Mouse (Mus musculus) heart, postnatal 0 days (tissue): ENCODE data around the gene Lhfp. TPM values are rescaled to one million over a fixed set of nuclear protein-coding genes. Genes with fewer than 3 reads are reported as not detected.

Source experiments
- ATAC-seq: fragments of 200-750 bp; cut with Nextera tagmentation; 2 replicates; pipeline ENCODE4 v1.8.0; 2017; ENCODE audit warnings: low read depth, moderate number of reproducible peaks, moderate library complexity; ENCODE audit not compliant: insufficient read depth
- DNase-seq: peaks from one replicate; pipeline ENCODE4 v3.0.0-alpha.2; 2016; ENCODE audit warnings: low spot score
- H3K27ac ChIP-seq: fragments of 300-500 bp; sonication (generic); 2 replicates; pipeline ENCODE4 v1.5.1; 2014; ENCODE audit warnings: low read depth, mild to moderate bottlenecking
- H3K27me3 ChIP-seq: fragments of 300-500 bp; sonication (generic); 2 replicates; pipeline ENCODE4 v1.6.1; 2014; ENCODE audit warnings: low read length, mixed read lengths; ENCODE audit not compliant: control insufficient read depth, insufficient read depth
- H3K36me3 ChIP-seq: fragments of 300-500 bp; sonication (generic); replicated peaks from 2 replicates; pipeline ENCODE4 v1.6.1; 2014; ENCODE audit warnings: low read length, mixed read lengths; ENCODE audit not compliant: control insufficient read depth, insufficient read depth
- H3K4me1 ChIP-seq: fragments of 300-500 bp; sonication (generic); 2 replicates; pipeline ENCODE4 v1.6.1; 2014; ENCODE audit warnings: antibody characterized with exemption; ENCODE audit not compliant: control insufficient read depth, insufficient read depth
- H3K4me2 ChIP-seq: fragments of 300-500 bp; sonication (generic); 2 replicates; pipeline ENCODE4 v1.6.1; 2014; ENCODE audit warnings: low read depth, mild to moderate bottlenecking, low read length, moderate library complexity
- H3K4me3 ChIP-seq: fragments of 300-500 bp; sonication (generic); 2 replicates; pipeline ENCODE4 v1.5.1; 2014; ENCODE audit warnings: low read depth, low read length
- H3K9ac ChIP-seq: fragments of 300-500 bp; sonication (generic); replicated peaks from 2 replicates; pipeline ENCODE4 v1.6.1; 2014; ENCODE audit warnings: low read depth, low read length, mixed read lengths
- H3K9me3 ChIP-seq: fragments of 300-500 bp; sonication (generic); replicated peaks from 2 replicates; pipeline ENCODE4 v1.6.1; 2016; ENCODE audit warnings: low read length; ENCODE audit not compliant: control insufficient read depth
- CTCF ChIP-seq: IDR thresholded peaks from 2 replicates; pipeline ENCODE4 v1.5.1; 2016; ENCODE audit warnings: antibody characterized with exemption, control low read depth, low read depth
- EP300 ChIP-seq: IDR thresholded peaks from 2 replicates; pipeline ENCODE4 v1.6.1; 2016; ENCODE audit warnings: antibody characterized with exemption, low read depth
- WGBS: fragments of 180-500 bp; shearing (Covaris S2); extraction: QIAGEN DNeasy Blood & Tissue Kit; methylation state at CpG from one replicate; pipeline ENCODE4 v1.1.7; 2014; 5-methylcytosine and 5-hydroxymethylcytosine counted together
- polyA plus RNA-seq: library from polyadenylated mRNA; unstranded; fragments of >200 nt; fragmentation: Nextera tagmentation; extraction: Ambion mirVana; gene quantifications from 2 replicates; pipeline ENCODE4 v1.2.1, GENCODE M21; 2015
- total RNA-seq: library from RNA; depleted of rRNA; stranded (reverse); fragments of >200 nt; gene quantifications from 2 replicates; pipeline ENCODE4 v1.2.3, GENCODE M21; 2014; ENCODE audit warnings: low replicate concordance

The Lhfp gene
- total and polyA plus RNA-seq, 2 experiments from 2014 or later: 78.0 to 87.2 TPM

- Histone ChIP-seq H3K4me2 (no peak overlapping the region), H3K4me3 (no peak overlapping the region), H3K27ac (no peak overlapping the region), H3K4me1 (no peaks in the 10 kb centered on the region), H3K9me3 (no peaks in the 10 kb centered on the region), H3K9ac (no peak overlapping the region), H3K36me3 (peaks cover 83% of the 10 kb centered on the region), H3K27me3 (no peaks in the 10 kb centered on the region)
- TF ChIP-seq EP300 (no peak), CTCF (no peak)
- 67% methylated on average over 15 of the region's 15 CpGs for WGBS
- DNase-seq (no peak), ATAC-seq (no peak)
These were observed 42.1 kb upstream of the Lhfp start for GRCm38 (mm10) chr3:52999016-52999744.

DNA sequence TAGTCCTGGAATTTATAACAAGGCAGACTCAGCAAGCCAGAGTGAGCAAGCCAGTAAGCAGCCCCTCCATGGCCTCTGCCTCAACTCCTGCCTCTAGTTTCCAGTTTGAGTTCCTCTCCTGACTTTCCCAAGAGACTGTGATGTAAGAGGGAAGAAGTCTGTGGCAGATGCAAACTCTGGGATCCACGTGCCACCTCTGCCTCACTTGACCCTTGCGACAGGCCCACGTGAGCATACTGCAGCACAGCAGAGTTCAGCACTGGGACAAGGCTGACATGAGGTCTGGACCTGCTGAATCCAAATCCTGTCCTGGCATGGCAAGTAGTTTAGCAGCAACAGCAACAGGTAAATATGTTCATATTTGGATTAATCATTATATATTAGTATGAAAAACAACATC, 41.3 kb upstream of the Lhfp start:
- no peaks in the 10 kb centered on the region for H3K4me1 ChIP-seq
- ATAC-seq (no peak), DNase-seq (no peak)
- no peak overlapping the region for H3K4me2 ChIP-seq
- H3K27ac ChIP-seq: no peak overlapping the region
- H3K9ac ChIP-seq: no peak overlapping the region
- 74% methylated on average over 3 of the region's 3 CpGs for WGBS
- peaks cover 83% of the 10 kb centered on the region for H3K36me3 ChIP-seq
- H3K4me3 ChIP-seq: no peak overlapping the region
- H3K9me3 ChIP-seq: no peaks in the 10 kb centered on the region
- TF ChIP-seq EP300 (no peak), CTCF (no peak)
- H3K27me3 ChIP-seq: no peaks in the 10 kb centered on the region

DNA sequence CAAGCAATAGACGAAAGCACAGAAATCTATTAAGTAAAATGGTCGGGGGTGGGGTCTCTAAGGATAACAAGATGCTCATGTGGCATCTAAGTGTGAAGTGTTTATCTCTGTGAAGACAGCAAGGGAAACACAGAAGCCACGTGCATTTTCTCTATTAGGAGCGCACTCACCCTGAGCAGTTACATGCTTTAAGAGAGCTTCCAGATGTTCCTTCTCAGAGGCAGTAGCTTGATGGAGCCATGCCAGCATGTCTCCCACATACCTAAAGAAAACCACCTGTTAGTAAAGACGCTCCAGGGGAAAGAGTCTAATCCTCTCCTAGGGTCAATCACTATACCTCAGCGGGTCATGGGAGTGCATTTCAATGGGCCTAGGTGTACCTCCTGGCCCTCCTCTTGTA, 39.3 kb upstream of the Lhfp start:
- Histone ChIP-seq H3K27me3 (no peaks in the 10 kb centered on the region), H3K9me3 (no peaks in the 10 kb centered on the region), H3K4me2 (no peak overlapping the region), H3K4me3 (no peak overlapping the region), H3K4me1 (no peaks in the 10 kb centered on the region), H3K9ac (no peak overlapping the region), H3K27ac (no peak overlapping the region), H3K36me3 (peaks cover 83% of the 10 kb centered on the region)
- ATAC-seq: no peak
- no peak for DNase-seq
- TF ChIP-seq EP300: no peak
- TF ChIP-seq CTCF: no peak
- 63% methylated on average over 6 of the region's 6 CpGs for WGBS

DNA sequence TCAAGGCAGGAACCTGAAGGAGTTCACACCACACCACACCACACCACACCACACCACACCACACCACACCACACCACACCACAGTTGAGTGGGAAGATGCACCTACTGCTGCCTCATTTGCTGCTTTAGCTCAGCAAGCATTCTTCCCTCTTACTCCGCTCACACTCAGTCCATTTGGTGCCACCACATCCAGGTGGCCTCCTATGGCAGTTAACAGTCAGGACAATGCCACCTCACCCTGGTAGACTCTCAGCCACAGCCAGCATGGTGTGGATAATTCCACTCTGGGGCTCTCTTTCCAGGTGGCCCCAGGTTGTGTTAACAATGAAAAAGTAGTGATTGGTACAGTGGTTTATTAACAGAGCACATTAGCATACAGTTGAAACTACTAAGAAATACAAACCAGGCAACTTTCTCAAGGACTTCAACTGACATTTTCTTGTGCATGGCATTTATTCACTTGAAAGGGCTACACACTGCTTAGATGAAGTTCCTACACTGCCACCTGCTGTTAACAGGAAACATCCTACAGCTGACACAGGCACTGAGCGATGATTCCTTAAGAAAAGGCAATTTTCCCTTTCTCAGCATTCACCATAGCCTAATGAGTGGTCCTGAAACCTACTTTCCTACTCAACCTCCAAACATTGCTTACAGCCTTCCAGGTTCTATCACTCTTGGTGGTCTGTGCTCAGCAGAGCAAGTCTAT, 36.8 kb upstream of the Lhfp start:
- peak; percentile 75 for DNase-seq
- H3K36me3 ChIP-seq: peaks cover 84% of the 10 kb centered on the region
- H3K4me1 ChIP-seq: no peaks in the 10 kb centered on the region
- H3K4me2 ChIP-seq: no peak overlapping the region
- H3K9ac ChIP-seq: no peak overlapping the region
- no peaks in the 10 kb centered on the region for H3K9me3 ChIP-seq
- WGBS: 60% methylated on average over 2 of the region's 2 CpGs
- H3K27ac ChIP-seq: no peak overlapping the region
- no peak; the same call in 1 of the 2 replicates for ATAC-seq
- no peaks in the 10 kb centered on the region for H3K27me3 ChIP-seq
- no peak overlapping the region for H3K4me3 ChIP-seq
- TF ChIP-seq CTCF (peak; percentile 76), EP300 (no peak)

- DNase-seq (no peak), ATAC-seq (no peak)
- no peak overlapping the region for H3K4me3 ChIP-seq
- H3K36me3 ChIP-seq: peaks cover 82% of the 10 kb centered on the region
- H3K4me2 ChIP-seq: no peak overlapping the region
- no peak overlapping the region for H3K9ac ChIP-seq
- H3K27me3 ChIP-seq: no peaks in the 10 kb centered on the region
- H3K4me1 ChIP-seq: no peaks in the 10 kb centered on the region
- TF ChIP-seq EP300: no peak
- TF ChIP-seq CTCF: no peak
- 87% methylated on average over 8 of the region's 8 CpGs for WGBS
- no peaks in the 10 kb centered on the region for H3K9me3 ChIP-seq
- no peak overlapping the region for H3K27ac ChIP-seq
These were observed 33.9 kb upstream of the Lhfp start for GRCm38 (mm10) chr3:53007411-53007810.
